Mouse (Mus musculus) lung, embryonic 15.5 days (tissue): Measurements from ENCODE around the gene Hif3a. TPM values are rescaled to one million over a fixed set of nuclear protein-coding genes. Genes with fewer than 3 reads are reported as not detected.

ENCODE experiments used
- ATAC-seq: fragments of 200-750 bp; cut with Nextera tagmentation; 2 replicates; pipeline ENCODE4 v1.8.0; 2017; ENCODE audit warnings: moderate number of reproducible peaks, borderline replicate concordance; ENCODE audit not compliant: low FRiP score, low TSS enrichment; ENCODE audit errors: extremely low read depth
- H3K27ac ChIP-seq: fragments of 300-500 bp; sonication (generic); 2 replicates; pipeline ENCODE4 v1.5.1; 2015; ENCODE audit warnings: moderate library complexity, mild to moderate bottlenecking, inconsistent platforms
- H3K27me3 ChIP-seq: fragments of 300-500 bp; sonication (generic); 2 replicates; pipeline ENCODE4 v1.6.1; 2015; ENCODE audit warnings: inconsistent platforms
- H3K36me3 ChIP-seq: fragments of 300-500 bp; sonication (generic); 2 replicates; pipeline ENCODE4 v1.6.1; 2015; ENCODE audit warnings: inconsistent platforms
- H3K4me1 ChIP-seq: fragments of 300-500 bp; sonication (generic); 2 replicates; pipeline ENCODE4 v1.6.1; 2015; ENCODE audit warnings: inconsistent platforms
- H3K4me2 ChIP-seq: fragments of 300-500 bp; sonication (generic); 2 replicates; pipeline ENCODE4 v1.6.1; 2015; ENCODE audit warnings: inconsistent platforms, mild to moderate bottlenecking, moderate library complexity
- H3K4me3 ChIP-seq: fragments of 300-500 bp; sonication (generic); 2 replicates; pipeline ENCODE4 v1.5.1; 2015; ENCODE audit warnings: mild to moderate bottlenecking, inconsistent platforms
- H3K9ac ChIP-seq: fragments of 300-500 bp; sonication (generic); 2 replicates; pipeline ENCODE4 v1.6.1; 2015; ENCODE audit warnings: inconsistent platforms
- H3K9me3 ChIP-seq: fragments of 300-500 bp; sonication (generic); 2 replicates; pipeline ENCODE4 v1.6.1; 2016; ENCODE audit warnings: inconsistent platforms
- WGBS: fragments of 180-500 bp; shearing (Covaris S2); methylation state at CpG from one replicate; pipeline ENCODE4 v1.1.7; 2015; 5-methylcytosine and 5-hydroxymethylcytosine counted together
- polyA plus RNA-seq: library from polyadenylated mRNA; unstranded; fragments of >200 nt; fragmentation: Nextera tagmentation; extraction: Ambion mirVana; gene quantifications from 2 replicates; pipeline ENCODE4 v1.2.1, GENCODE M21; 2015

Gene Hif3a
- polyA plus RNA-seq, 1 experiment from 2014 or later: 41.5 TPM

DNA sequence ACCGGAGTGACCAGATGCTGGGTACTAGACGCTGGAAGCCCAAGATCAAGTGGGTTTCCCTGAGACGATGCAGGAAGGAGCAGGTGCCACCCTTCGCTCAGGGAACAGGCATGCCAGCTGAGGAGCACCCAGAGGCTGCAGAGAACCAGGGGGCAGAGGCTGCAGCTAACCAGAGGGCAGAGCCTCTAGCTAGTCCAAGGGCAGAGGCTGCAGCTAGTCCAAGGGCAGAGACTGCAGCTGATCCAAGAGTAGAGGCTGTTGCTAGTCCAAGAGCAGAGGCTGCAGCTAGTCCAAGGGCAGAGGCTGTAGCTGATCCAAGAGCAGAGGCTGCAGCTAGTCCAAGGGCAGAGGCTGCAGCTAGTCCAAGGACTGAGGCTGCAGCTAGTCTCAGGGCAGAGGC lies 66.9 kb downstream of the Hif3a start:
- Histone ChIP-seq H3K27me3 (no peaks in the 10 kb centered on the region), H3K4me2 (peak overlapping the region; percentile 78), H3K4me1 (peaks cover 66% of the 10 kb centered on the region), H3K36me3 (peaks cover 37% of the 10 kb centered on the region), H3K4me3 (peak overlapping the region; percentile 72), H3K9ac (peak overlapping the region; percentile 82), H3K9me3 (no peaks in the 10 kb centered on the region), H3K27ac (no peak overlapping the region)
- 71% methylated on average over 4 of the region's 4 CpGs for WGBS
- ATAC-seq: no peak

DNA sequence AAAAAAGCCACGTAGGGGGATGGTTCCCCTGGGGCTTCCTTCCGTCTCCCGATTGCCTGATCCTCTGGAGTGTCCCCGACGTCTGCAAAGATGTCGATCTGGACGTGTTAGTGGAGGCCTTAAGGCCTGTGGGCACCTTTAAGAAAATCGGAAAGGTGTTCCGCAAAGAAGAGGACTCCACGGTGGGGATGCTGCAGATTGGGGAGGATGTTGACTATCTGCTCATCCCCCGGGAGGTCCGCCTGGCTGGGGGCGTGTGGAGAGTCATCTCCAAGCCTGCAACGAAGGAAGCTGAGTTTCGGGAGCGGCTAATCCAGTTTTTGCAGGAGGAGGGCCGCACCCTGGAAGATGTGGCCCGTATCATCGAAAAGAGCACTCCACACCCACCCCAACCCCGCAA lies 67.8 kb downstream of the Hif3a start:
- 3% methylated on average over 20 of the region's 20 CpGs for WGBS
- peak overlapping the region; percentile 82 for H3K9ac ChIP-seq
- peaks cover 71% of the 10 kb centered on the region for H3K4me1 ChIP-seq

DNA sequence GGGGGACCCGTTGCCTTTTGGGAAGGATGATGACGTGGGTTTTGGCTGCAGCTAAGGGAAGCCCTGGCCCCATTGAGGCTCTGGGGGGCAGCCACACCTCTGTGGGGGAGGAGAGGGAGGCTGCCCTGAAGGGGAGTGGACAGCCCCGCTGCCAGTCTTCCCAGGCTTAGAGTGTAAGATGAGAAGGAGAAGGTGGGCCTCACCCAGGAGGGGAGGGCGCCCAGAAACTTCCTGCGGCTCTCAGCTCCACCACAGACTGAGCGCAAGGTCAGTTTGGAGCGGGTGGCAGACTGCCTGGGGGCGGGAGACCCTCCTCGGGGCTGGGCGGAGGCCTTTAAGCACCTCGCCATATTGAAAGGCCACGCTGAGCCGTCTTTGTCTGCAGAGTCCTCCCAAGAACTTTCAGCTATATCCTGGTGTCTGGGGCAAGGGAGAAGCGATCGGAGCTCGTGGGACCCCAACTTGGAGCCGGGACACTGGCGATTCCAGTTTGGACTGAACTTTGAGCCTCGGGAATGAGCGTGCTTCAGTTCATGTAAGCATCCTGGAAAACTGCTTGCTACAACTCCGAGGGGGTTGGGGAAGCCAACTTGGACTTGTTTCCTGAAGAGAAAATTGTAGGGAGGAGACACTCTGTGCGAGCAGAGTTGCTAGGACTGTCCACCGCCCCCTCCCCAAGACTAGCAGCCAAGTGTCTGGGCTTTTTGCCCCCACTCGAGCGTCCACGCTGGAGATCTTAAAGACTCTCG lies 68.4 kb downstream of the Hif3a start:
- Histone ChIP-seq H3K4me3 (peak overlapping the region; percentile 72), H3K9me3 (no peaks in the 10 kb centered on the region), H3K27me3 (no peaks in the 10 kb centered on the region), H3K27ac (peak overlapping the region; percentile 92), H3K36me3 (peaks cover 25% of the 10 kb centered on the region), H3K4me2 (peak overlapping the region; percentile 78), H3K9ac (peak overlapping the region; percentile 82), H3K4me1 (peaks cover 68% of the 10 kb centered on the region)
- ATAC-seq: peak; percentile 96
- under 1% methylated on average over 27 of the region's 27 CpGs for WGBS

More for the DNA sequence above, 67.8 kb downstream of the Hif3a start:
- H3K36me3 ChIP-seq: peaks cover 28% of the 10 kb centered on the region
- peak overlapping the region; percentile 72 for H3K4me3 ChIP-seq
- no peaks in the 10 kb centered on the region for H3K27me3 ChIP-seq
- H3K9me3 ChIP-seq: no peaks in the 10 kb centered on the region
- peak overlapping the region; percentile 78 for H3K4me2 ChIP-seq
- ATAC-seq: no peak
- peak overlapping the region; percentile 92 for H3K27ac ChIP-seq

DNA sequence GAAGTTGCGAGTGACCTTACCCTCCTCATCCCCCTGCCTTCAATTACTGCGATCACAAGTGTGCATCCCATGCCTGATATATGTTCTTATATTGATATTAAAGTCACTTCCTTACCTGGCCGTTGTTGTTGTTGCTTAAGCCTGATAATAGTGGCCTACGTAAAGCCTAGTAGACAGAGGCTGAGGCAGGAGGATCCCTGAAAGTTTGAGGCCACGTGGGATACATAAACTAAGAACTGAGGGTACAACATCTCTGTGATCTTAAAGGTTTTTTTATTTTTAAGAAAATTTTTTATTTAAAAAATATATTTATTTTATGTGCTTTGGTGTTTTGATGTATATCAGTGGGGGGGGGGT lies 69.8 kb downstream of the Hif3a start, which contains the start of gene Ccdc8:
Gene Ccdc8, plus strand, starts transcription at position 258 of the 357 bp plus-strand sequence.
- no peak for ATAC-seq
- WGBS: 86% methylated on average over 5 of the region's 5 CpGs
- Histone ChIP-seq H3K4me3 (peak within 1 kb of the TSS; percentile 72), H3K9ac (peak within 1 kb of the TSS; percentile 82; the same call in 1 of the 2 replicates), H3K27ac (peak within 1 kb of the TSS; percentile 92), H3K36me3 (peaks cover 13% of the 10 kb centered on the region), H3K27me3 (no peaks in the 10 kb centered on the region), H3K4me2 (peak within 1 kb of the TSS; percentile 78), H3K9me3 (no peaks in the 10 kb centered on the region), H3K4me1 (peaks cover 65% of the 10 kb centered on the region)

DNA sequence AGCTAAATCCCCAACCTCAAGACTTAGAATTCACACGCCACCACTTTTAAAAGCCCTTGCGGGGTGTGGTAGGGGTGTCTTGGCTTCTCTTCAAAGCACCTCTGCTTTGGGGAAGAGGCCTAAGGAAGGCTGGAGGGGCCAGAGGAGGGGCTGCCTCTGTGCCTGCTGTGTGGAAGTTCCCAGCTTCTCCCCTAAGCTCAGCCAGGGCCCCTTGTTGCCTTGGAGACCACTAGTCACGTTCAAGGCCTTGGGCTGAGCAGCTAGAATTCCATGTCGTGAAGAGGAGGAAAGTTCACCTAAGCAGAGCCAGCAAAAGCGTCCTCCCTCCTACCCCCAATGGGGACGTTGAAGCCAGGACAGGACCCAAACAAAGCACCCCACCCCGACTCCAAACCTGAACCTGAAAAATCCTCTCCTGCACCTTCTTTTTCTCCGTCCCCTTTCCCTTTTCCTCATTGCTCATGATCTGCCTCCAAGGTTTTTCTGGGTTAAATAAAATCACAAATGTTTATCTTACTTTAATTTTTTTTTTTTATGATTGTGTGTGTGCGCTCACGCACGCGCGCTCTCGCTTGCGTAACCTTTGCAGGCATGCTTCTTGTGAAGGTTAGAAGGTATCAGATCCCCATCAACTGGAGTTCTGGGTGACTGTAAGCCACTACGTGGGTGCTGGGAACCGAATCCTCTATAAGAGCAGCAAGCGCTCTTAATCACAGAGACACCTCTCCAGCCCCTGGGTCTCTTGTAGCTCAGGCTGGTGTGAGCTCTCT lies 70.4 kb downstream of the Hif3a start:
- WGBS: 33% methylated on average over 18 of the region's 18 CpGs
- peak overlapping the region; percentile 92 for H3K27ac ChIP-seq
- peak overlapping the region; percentile 27; the same call in 1 of the 2 replicates for H3K9ac ChIP-seq
- peak; percentile 55 for ATAC-seq
- H3K36me3 ChIP-seq: peaks cover 9% of the 10 kb centered on the region; the same call in 1 of the 2 replicates
- H3K4me2 ChIP-seq: peak overlapping the region; percentile 36
- H3K9me3 ChIP-seq: no peaks in the 10 kb centered on the region
- H3K4me3 ChIP-seq: no peak overlapping the region
- peaks cover 62% of the 10 kb centered on the region for H3K4me1 ChIP-seq
- H3K27me3 ChIP-seq: no peaks in the 10 kb centered on the region

DNA sequence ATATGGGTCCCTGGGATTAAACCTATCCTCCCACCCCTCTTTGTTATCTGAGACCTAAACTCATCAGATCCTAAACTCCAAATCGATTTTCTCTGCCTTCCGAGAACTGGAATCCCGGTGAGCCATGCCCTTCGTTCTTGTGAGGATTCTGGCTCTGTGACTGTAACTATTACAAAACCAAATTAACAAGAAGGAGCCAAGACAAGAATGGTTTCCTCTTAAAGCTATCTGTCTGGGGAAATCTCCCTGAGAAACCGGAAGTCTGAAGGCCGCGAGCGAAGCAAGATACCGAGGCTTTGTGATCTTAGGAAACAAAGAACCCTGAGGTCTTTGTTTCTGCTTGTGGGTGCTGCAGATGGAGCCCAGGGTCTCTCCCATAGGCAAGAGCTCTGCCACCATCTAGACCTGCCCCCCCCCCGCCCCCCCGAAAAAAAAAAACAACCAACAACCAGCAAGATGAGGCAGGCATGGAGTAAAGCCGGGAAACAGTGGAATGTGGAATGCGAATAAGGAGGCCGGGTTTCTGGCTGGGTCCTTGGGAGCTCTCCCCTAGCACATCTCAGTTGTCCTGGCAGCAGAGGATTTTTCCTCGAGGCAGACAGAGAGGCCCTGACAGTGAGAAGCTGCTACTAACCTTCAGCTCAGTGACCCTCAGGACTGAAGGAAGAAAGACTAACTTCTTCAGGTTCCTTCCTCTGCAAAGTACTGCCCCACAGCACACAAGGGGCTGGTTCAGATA lies 72.1 kb downstream of the Hif3a start:
- Histone ChIP-seq H3K4me2 (no peak overlapping the region), H3K4me1 (peaks cover 45% of the 10 kb centered on the region), H3K9me3 (no peaks in the 10 kb centered on the region), H3K36me3 (no peaks in the 10 kb centered on the region), H3K27me3 (no peaks in the 10 kb centered on the region), H3K4me3 (no peak overlapping the region), H3K27ac (peak overlapping the region; percentile 92), H3K9ac (no peak overlapping the region)
- WGBS: 27% methylated on average over 15 of the region's 15 CpGs
- no peak for ATAC-seq

DNA sequence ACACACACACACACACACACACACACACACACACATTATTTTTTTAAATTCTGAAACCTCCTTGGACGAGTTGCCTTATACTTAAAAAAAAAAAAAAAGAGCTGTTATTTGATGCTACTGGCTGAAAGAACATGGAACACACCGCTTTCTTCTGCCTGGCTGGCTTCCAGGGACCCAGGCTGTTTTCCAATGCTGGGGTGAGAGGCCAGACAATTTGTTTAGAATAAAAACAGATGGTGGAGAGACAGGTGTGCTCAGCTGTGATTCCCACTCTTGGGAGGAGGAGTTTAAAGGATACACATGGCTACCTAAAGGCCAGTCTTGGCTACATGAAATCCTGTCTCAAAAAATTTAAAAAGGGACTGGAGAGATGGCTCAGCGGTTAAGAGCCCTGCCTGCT lies 73.8 kb downstream of the Hif3a start:
- Histone ChIP-seq H3K4me3 (no peak overlapping the region), H3K4me1 (peaks cover 39% of the 10 kb centered on the region), H3K27me3 (no peaks in the 10 kb centered on the region), H3K9ac (no peak overlapping the region), H3K36me3 (no peaks in the 10 kb centered on the region), H3K9me3 (no peaks in the 10 kb centered on the region), H3K27ac (no peak overlapping the region), H3K4me2 (no peak overlapping the region)
- no peak; the same call in 1 of the 2 replicates for ATAC-seq
- WGBS: 35% methylated on average over 3 of the region's 3 CpGs

DNA sequence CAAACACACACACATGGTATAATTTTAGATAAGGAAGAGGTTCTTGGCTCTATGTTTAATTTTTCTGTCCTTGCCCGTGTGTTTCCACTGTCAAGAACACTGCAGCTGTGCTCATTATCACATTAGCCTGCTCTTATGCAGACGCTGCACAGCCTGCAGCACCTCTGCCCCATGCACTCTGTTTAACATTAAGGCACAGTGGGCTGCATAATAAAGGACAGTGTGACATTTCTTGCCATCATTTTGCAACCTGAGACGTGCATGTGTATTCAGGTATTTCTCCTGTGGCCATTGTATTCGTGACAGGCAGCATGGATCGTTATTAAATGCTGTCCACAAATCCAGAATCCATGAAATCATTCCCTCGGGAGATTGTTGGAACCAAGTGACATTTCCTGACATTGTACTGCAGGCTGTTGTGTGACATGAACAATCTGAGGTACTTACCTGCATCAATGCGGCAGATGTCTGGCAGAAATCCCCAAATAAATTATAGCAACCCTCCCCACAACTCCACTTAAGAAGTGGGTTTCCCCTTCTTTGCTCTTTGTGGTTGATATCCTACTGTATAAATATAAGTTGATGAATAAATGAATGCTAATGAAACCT lies 74.6 kb downstream of the Hif3a start:
- Histone ChIP-seq H3K4me1 (peaks cover 40% of the 10 kb centered on the region), H3K9me3 (no peaks in the 10 kb centered on the region), H3K36me3 (no peaks in the 10 kb centered on the region), H3K27me3 (no peaks in the 10 kb centered on the region), H3K4me2 (no peak overlapping the region), H3K27ac (no peak overlapping the region), H3K4me3 (no peak overlapping the region), H3K9ac (no peak overlapping the region)
- no peak for ATAC-seq
- 35% methylated on average over 7 of the region's 7 CpGs for WGBS

DNA sequence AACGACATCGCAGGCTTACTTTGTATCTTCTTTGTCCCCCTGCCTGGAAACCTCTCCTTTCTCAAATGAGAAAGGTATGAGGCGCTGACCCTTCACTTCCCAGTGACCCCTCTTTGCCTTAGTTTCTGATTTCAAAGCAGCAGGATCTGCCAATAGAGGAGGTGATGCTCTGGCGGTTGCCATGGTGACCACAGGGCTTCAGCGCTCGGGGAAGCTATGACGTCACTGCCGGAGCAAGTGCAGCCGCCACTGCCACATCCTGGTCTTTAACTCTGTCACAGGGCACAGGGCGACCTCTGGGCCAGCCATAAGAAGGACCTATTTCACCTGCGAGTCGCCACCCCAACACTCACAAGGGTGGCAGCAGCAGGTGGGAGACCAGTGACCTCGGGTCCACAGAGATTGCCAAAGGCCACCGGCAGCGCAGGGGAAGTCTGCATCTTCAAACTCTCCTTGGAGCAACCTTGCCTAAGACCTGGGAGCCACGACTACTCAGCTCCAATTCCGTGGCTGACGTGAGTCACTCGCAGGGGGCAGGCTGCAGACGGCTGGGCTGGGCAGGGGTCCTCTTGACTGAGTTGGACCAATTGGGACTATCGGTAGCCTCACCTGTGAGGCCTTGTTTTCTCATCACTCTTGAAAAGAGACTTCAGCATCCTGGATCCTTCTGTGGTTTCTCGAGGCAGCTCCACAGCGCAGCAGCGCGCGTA lies 79.2 kb downstream of the Hif3a start, which contains the start of gene Gm42372:
Gene Gm42372, plus strand, starts transcription at position 228 of the 710 bp plus-strand sequence.
- no peaks in the 10 kb centered on the region for H3K27me3 ChIP-seq
- no peaks in the 10 kb centered on the region for H3K36me3 ChIP-seq
- H3K4me3 ChIP-seq: no peak within 1 kb of the TSS
- ATAC-seq: no peak
- WGBS: 25% methylated on average over 26 of the region's 26 CpGs
- H3K9ac ChIP-seq: no peak within 1 kb of the TSS
- peaks cover 22% of the 10 kb centered on the region for H3K4me1 ChIP-seq
- no peaks in the 10 kb centered on the region for H3K9me3 ChIP-seq
- H3K4me2 ChIP-seq: no peak within 1 kb of the TSS
- no peak within 1 kb of the TSS for H3K27ac ChIP-seq
